Comparison of ENCODE assay signal across 10 mouse cellular contexts in genomic region chr10:59540081-59540480, GRCm38 (mm10).
DNase-seq lines count a peak whose midpoint lies in the region; ATAC-seq and TF ChIP-seq lines count a peak whose summit lies in the region.
"Had no signal": no experiment of that assay in that cellular context is flagged by ENCODE, and none has a peak within 500 bp of the region (broad histone marks: within the 10 kb centered on the region; RNA-seq: fewer than 3 reads in every experiment).

No protein-coding gene starts in this region.

- no peak overlapping the region for H3K4me3 ChIP-seq in forebrain, embryonic 12.5 days (replicated peaks)
- H3K4me3 ChIP-seq in forebrain, embryonic 11.5 days (ENCODE audit: low read depth, low read length), result no peak overlapping the region
- H3K4me3 ChIP-seq in layer of hippocampus, adult 2 months, result no peak overlapping the region
- no peak overlapping the region for H3K4me3 ChIP-seq in liver, embryonic 16.5 days (ENCODE audit: low read depth, low read length)

- no peak overlapping the region for H3K9ac ChIP-seq in forebrain, embryonic 12.5 days
- no peak overlapping the region for H3K9ac ChIP-seq in forebrain, embryonic 11.5 days (ENCODE audit: low read length)
- H3K9ac ChIP-seq in liver, embryonic 16.5 days (ENCODE audit: low read depth, low read length), result no peak overlapping the region
- H3K9ac ChIP-seq: embryonic facial prominence, embryonic 15.5 days had no signal

- H3K36me3 ChIP-seq in forebrain, embryonic 12.5 days (replicated peaks), result no peaks in the 10 kb centered on the region
- H3K36me3 ChIP-seq in forebrain, embryonic 11.5 days (ENCODE audit: control insufficient read depth, insufficient read depth, low read length), result no peaks in the 10 kb centered on the region
- no peaks in the 10 kb centered on the region for H3K36me3 ChIP-seq in liver, embryonic 16.5 days (ENCODE audit: control insufficient read depth, insufficient read depth)
- H3K36me3 ChIP-seq: embryonic facial prominence, embryonic 15.5 days had no signal

- DNase-seq in forebrain, embryonic 11.5 days (ENCODE audit: low spot score), result no peak
- no peak for DNase-seq in layer of hippocampus, adult 2 months (ENCODE audit: low spot score in 2 of 2)
- no peak for DNase-seq in layer of hippocampus, postnatal 14 days (ENCODE audit: low spot score in 2 of 2)
- peak; percentile 36 for DNase-seq in thymus, postnatal 25 days
- DNase-seq in ovary, postnatal 14 days (ENCODE audit: low spot score), result no peak
- DNase-seq in spleen, postnatal 14 days (ENCODE audit: low spot score in 2 of 2), result no peak

- H3K27ac ChIP-seq in forebrain, embryonic 12.5 days, result no peak overlapping the region
- H3K27ac ChIP-seq in forebrain, embryonic 11.5 days (ENCODE audit: low read depth, low read length), result no peak overlapping the region
- H3K27ac ChIP-seq in layer of hippocampus, adult 2 months, result peak overlapping the region; percentile 80; the same call in 1 of the 2 replicates
- H3K27ac ChIP-seq in liver, embryonic 16.5 days (ENCODE audit: low read length), result no peak overlapping the region; the same call in 1 of the 2 replicates
- H3K27ac ChIP-seq: embryonic facial prominence, embryonic 15.5 days had no signal

- 56% methylated on average over 3 of the region's 3 CpGs for WGBS in forebrain, embryonic 12.5 days
- WGBS in forebrain, embryonic 11.5 days, result 76% methylated on average over 3 of the region's 3 CpGs
- WGBS in liver, embryonic 16.5 days (ENCODE audit: insufficient replicate concordance), result 55% methylated on average over 3 of the region's 3 CpGs

- peaks cover 22% of the 10 kb centered on the region for H3K4me1 ChIP-seq in forebrain, embryonic 12.5 days
- peaks cover 10% of the 10 kb centered on the region for H3K4me1 ChIP-seq in forebrain, embryonic 11.5 days (replicated peaks; ENCODE audit: control insufficient read depth, insufficient read depth, low read length)
- peaks cover 10% of the 10 kb centered on the region for H3K4me1 ChIP-seq in liver, embryonic 16.5 days (ENCODE audit: control insufficient read depth, low read depth, low read length)

- TF ChIP-seq CTCF in layer of hippocampus, adult 2 months (conservative IDR thresholded peaks at IDR 0.05), result no peak

- no peaks in the 10 kb centered on the region for H3K9me3 ChIP-seq in forebrain, embryonic 12.5 days
- H3K9me3 ChIP-seq in forebrain, embryonic 11.5 days (ENCODE audit: control insufficient read depth, low read length), result no peaks in the 10 kb centered on the region
- H3K9me3 ChIP-seq in liver, embryonic 16.5 days (replicated peaks; ENCODE audit: control insufficient read depth, low read length), result no peaks in the 10 kb centered on the region
- H3K9me3 ChIP-seq: embryonic facial prominence, embryonic 15.5 days; megakaryocyte, embryonic 14.5 days had no signal

- no peak for ATAC-seq in forebrain, embryonic 12.5 days (ENCODE audit: low FRiP score)
- no peak for ATAC-seq in forebrain, embryonic 11.5 days (replicated peaks; ENCODE audit: low FRiP score)
- ATAC-seq in liver, embryonic 16.5 days (ENCODE audit: low read depth), result no peak

- peaks cover 5% of the 10 kb centered on the region; the same call in 1 of the 2 replicates for H3K27me3 ChIP-seq in forebrain, embryonic 12.5 days
- H3K27me3 ChIP-seq in forebrain, embryonic 11.5 days (ENCODE audit: control insufficient read depth, insufficient read depth, low read length), result no peaks in the 10 kb centered on the region
- no peaks in the 10 kb centered on the region for H3K27me3 ChIP-seq in liver, embryonic 16.5 days (ENCODE audit: control insufficient read depth, insufficient read depth, low read depth, low read length)
- H3K27me3 ChIP-seq: embryonic facial prominence, embryonic 15.5 days; megakaryocyte, embryonic 14.5 days had no signal

- peak overlapping the region; percentile 64; the same call in 1 of the 2 replicates for H3K4me2 ChIP-seq in forebrain, embryonic 12.5 days
- no peak overlapping the region for H3K4me2 ChIP-seq in forebrain, embryonic 11.5 days (ENCODE audit: low read depth, low read length, severe bottlenecking)
- peak overlapping the region; percentile 44; the same call in 1 of the 2 replicates for H3K4me2 ChIP-seq in liver, embryonic 16.5 days (ENCODE audit: low read depth, low read length)
